Mouse (Mus musculus): ENCODE data around the gene Ehd4.

DNA sequence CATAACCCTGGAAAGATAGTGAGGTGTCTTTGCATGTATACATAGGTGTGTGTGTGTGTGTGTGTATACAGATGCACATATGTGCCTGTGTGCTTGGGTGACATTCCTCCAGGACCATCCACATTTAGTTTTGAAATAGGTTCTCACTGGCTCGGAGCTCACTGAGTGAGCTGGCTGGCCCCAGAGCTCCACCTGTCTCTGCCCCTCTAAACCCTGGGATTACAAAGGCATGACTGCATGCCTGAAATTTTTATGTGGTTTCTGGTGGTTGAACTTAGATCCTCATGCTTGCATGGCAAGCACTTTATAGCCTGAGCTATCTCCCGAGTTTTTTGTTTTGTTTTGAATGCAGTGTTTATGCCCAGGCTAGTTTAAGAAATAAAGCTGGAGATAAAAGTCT lies 7.9 kb downstream of the Ehd4 start:
- peak in 2 of 3 experiments; percentile 60 to 79 for TF ChIP-seq MYOG (IDR thresholded peaks at IDR 0.05; ENCODE audit: control insufficient read depth in 1 of 3, insufficient read depth in 1 of 3, insufficient read length in 2 of 3, low read depth in 2 of 3)
- TF ChIP-seq MYOD1 (IDR thresholded peaks at IDR 0.05; ENCODE audit: control insufficient read depth in 1 of 3, insufficient read length in 2 of 3, low read depth in 2 of 3): peak; percentile 98 to 99 (median 98)
- no peak for TF ChIP-seq POLR2A (IDR thresholded peaks at IDR 0.05; ENCODE audit: insufficient read length, low read depth)

Data from myocyte (in vitro differentiated cells).